Mouse (Mus musculus) G1E-ER4 (cell line): ENCODE data around the gene Dazap1. TPM values are rescaled to one million over a fixed set of nuclear protein-coding genes. Genes with fewer than 3 reads are reported as not detected.

Experiments
- GATA1 ChIP-seq: IDR thresholded peaks from one replicate; pipeline ENCODE4 v1.8.0; 2012; ENCODE audit warnings: low read length, inconsistent platforms
- polyA plus RNA-seq: library from polyadenylated mRNA; stranded (reverse); fragments of >175 nt; gene quantifications from 2 replicates; pipeline ENCODE4 v1.2.3, GENCODE M21; 2012

Gene Dazap1
- polyA plus RNA-seq, 1 experiment = 653 TPM

- TF ChIP-seq GATA1 = no peak
Observed at GRCm38 (mm10) chr10:80261585-80261968, 291 bp downstream of the Dazap1 start.

GRCm38 (mm10) chr10:80262169-80262568 lies 883 bp downstream of the Dazap1 start:
- TF ChIP-seq GATA1 = no peak

GRCm38 (mm10) chr10:80262776-80263365 lies 1.6 kb downstream of the Dazap1 start:
- TF ChIP-seq GATA1 = no peak

- no peak for TF ChIP-seq GATA1
Observed at GRCm38 (mm10) chr10:80264341-80265148, 3.3 kb downstream of the Dazap1 start.

- no peak for TF ChIP-seq GATA1
Observed at GRCm38 (mm10) chr10:80265149-80265486, 3.8 kb downstream of the Dazap1 start.

- TF ChIP-seq GATA1 = no peak
Observed at GRCm38 (mm10) chr10:80270099-80270498, 8.8 kb downstream of the Dazap1 start.

GRCm38 (mm10) chr10:80270734-80271181 lies 9.5 kb downstream of the Dazap1 start:
- TF ChIP-seq GATA1 = no peak

DNA sequence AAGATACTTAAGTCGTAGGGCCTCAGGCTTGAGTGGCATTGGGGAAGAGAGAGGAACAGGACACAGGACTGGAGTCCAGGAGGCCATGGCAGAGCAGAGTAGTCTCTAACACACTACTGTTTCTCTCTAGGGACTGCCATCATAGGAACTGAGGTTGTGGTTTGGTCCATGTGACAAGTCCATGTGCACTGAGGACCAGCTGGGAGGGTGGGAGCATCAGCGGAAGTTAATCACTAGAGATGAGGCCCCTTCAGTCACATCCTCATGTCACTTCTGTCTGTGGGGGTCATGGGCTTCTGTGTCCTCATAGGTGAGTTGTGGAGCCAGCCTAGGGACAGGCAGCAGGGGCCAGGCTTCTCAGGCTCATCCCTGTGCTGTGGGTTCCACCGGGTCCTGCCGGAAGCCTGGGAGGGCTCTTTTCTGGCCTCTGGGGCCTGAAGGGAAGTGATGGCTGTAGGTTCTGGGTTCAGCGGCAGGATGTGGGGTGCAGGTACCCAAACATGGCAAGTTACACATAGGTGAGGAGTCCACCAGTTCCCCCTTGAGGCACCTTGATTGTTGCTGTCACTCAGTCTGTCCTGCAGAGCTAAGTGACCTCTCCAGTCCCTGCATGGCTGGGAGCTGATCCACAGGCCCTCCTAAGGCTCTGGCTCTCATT lies 10.0 kb downstream of the Dazap1 start:
- no peak for TF ChIP-seq GATA1

- no peak for TF ChIP-seq GATA1
Observed at GRCm38 (mm10) chr10:80271870-80272585, 10.7 kb downstream of the Dazap1 start.

DNA sequence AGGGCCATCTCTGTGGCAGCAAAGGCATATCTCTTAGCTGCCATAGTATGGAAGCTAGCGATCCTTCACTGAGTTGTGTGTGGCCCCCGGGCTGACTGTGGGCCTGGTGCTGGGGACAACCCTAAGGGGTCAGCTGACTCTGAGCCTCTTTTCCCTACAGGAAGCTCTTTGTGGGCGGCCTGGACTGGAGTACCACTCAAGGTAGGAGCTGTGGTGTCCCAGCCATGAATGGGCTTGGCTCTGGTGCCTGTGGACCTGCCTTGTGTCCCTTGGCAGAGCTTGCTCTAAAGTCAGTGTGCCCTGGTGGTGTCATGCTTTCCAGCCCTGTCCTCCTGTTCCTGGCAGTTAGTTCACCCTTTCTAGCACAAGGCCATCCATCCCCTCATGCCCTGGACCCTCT lies 12.6 kb downstream of the Dazap1 start:
- no peak for TF ChIP-seq GATA1

- no peak for TF ChIP-seq GATA1
Observed at GRCm38 (mm10) chr10:80276238-80276637, 15.0 kb downstream of the Dazap1 start.

GRCm38 (mm10) chr10:80278390-80278789 lies 17.1 kb downstream of the Dazap1 start:
- TF ChIP-seq GATA1 = no peak

DNA sequence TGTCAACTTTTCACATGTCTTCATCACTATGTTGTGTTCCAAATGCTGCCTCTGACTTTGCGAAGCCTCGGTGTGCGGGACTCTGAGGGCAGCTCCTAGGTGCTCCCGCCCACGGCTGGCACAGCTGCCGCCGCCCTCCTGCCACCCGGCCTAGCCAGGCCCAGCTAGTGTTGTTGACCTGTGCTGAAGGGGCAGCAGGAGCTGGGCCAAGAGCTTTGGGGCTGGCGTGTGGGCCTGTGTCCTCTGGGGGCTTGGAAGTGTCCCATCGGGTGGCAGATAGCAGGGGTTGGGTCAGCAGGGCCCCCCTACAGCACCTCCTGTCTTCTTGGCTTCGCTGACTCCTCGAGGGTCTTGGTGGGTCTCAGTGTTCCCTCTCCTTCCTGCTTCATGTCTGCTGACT lies 18.0 kb downstream of the Dazap1 start:
- TF ChIP-seq GATA1 = no peak

DNA sequence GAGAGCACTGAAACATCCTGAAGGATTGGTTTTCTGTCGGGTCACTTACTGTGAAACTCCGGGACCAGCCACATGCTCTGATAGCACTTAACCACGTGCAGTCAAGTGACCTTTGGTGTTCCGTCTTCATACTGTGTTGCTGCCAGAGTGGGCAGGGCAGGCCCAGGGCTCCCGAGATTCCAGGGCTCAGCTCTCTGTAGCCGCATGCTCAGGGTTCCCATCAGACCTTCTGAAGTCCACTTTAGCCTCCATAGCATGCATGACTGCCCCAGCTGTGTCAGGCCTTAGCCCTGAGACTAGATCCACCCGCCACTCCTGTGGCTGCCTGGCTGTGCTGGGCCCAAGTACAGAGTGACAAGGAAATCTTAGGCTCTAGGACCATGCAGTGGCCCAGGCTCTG lies 20.0 kb downstream of the Dazap1 start:
- TF ChIP-seq GATA1 = no peak

DNA sequence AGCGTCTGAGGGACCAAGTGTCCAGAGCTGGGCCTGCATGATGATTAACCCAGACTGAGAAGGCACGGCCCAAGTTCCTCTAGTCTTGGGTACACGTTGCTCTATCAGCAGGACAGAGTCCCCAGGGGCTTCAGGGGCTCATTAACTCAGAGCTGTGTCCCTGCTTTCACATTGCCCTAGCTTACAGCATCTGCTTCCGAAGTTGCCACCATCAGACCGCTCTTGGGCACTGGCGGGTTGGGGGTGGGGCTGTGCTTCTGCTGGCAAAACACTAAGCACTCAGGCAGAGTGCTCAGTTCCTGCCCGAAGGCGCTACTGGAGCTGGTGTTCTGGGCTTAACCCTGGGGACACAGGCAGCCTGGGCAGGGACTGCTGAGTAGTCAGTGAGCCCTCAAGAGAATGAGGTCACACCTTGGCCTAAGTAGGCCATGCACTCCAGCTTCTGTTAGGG lies 20.7 kb downstream of the Dazap1 start:
- TF ChIP-seq GATA1 = no peak
